Mouse (Mus musculus) heart, embryonic 11.5 days (tissue): Measurements from ENCODE around the gene Scand1. TPM values are rescaled to one million over a fixed set of nuclear protein-coding genes. Genes with fewer than 3 reads are reported as not detected.

Source experiments
- ATAC-seq: fragments of 200-750 bp; cut with Nextera tagmentation; replicated peaks from 2 replicates; pipeline ENCODE4 v1.8.0; 2017; ENCODE audit warnings: moderate library complexity; ENCODE audit not compliant: insufficient number of reproducible peaks, low FRiP score, low TSS enrichment
- H3K27ac ChIP-seq: fragments of 300-500 bp; sonication (generic); 2 replicates; pipeline ENCODE4 v1.5.1; 2014; ENCODE audit warnings: mild to moderate bottlenecking, low read depth, low read length
- H3K27me3 ChIP-seq: fragments of 300-500 bp; sonication (generic); 2 replicates; pipeline ENCODE4 v1.6.1; 2014; ENCODE audit warnings: mild to moderate bottlenecking, low read length, mixed read lengths; ENCODE audit not compliant: control insufficient read depth, insufficient read depth
- H3K36me3 ChIP-seq: fragments of 300-500 bp; sonication (generic); 2 replicates; pipeline ENCODE4 v1.6.1; 2014; ENCODE audit warnings: mild to moderate bottlenecking, low read length, moderate library complexity, mixed read lengths; ENCODE audit not compliant: control insufficient read depth, insufficient read depth
- H3K4me1 ChIP-seq: fragments of 300-500 bp; sonication (generic); 2 replicates; pipeline ENCODE4 v1.6.1; 2014; ENCODE audit warnings: low read length; ENCODE audit not compliant: control insufficient read depth, insufficient read depth
- H3K4me2 ChIP-seq: fragments of 300-500 bp; sonication (generic); 2 replicates; pipeline ENCODE4 v1.6.1; 2014; ENCODE audit warnings: mild to moderate bottlenecking, moderate library complexity
- H3K4me3 ChIP-seq: fragments of 300-500 bp; sonication (generic); 2 replicates; pipeline ENCODE4 v1.5.1; 2014; ENCODE audit warnings: low read depth, low read length
- H3K9ac ChIP-seq: fragments of 300-500 bp; sonication (generic); 2 replicates; pipeline ENCODE4 v1.6.1; 2014; ENCODE audit warnings: mild to moderate bottlenecking, low read depth, low read length, moderate library complexity
- H3K9me3 ChIP-seq: fragments of 300-500 bp; sonication (generic); replicated peaks from 2 replicates; pipeline ENCODE4 v1.6.1; 2016; ENCODE audit warnings: low read length; ENCODE audit not compliant: control insufficient read depth
- WGBS: fragments of 180-500 bp; shearing (Covaris S2); extraction: QIAGEN DNeasy Blood & Tissue Kit; methylation state at CpG from one replicate; pipeline ENCODE4 v1.1.7; 2014; ENCODE audit not compliant: insufficient replicate concordance; 5-methylcytosine and 5-hydroxymethylcytosine counted together
- polyA plus RNA-seq: library from polyadenylated mRNA; unstranded; fragments of >200 nt; fragmentation: Nextera tagmentation; extraction: Ambion mirVana; gene quantifications from 2 replicates; pipeline ENCODE4 v1.2.1, GENCODE M21; 2014

Scand1 gene
- polyA plus RNA-seq, 1 experiment from 2014 or later: 59.0 TPM

DNA sequence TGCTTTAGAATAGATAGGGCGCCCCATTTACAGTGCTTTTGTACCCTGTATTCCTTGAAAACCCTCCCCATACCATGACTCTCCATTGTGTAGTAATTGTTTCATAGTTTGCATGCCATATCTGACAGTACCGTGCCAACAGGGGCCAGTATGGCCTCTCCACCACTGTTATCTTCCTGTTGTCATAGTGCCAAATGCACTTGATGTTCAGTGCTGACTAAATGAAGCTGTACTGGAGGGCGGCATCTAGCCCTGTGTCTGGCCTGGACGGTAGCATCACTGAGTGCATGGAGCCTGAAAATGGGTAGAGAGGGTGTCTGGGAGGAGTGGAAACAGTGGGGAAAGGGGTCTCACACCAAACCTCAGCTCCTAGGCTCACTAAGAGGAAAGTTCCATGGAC lies 27.6 kb upstream of the Scand1 start:
- Histone ChIP-seq H3K4me2 (no peak overlapping the region), H3K27ac (no peak overlapping the region), H3K4me1 (0 out of 2 replicates have a peak, but pooled peaks cover 3% of the 10 kb centered on the region), H3K36me3 (no peaks in the 10 kb centered on the region), H3K4me3 (no peak overlapping the region), H3K9me3 (no peaks in the 10 kb centered on the region), H3K9ac (no peak overlapping the region), H3K27me3 (no peaks in the 10 kb centered on the region; the same call in 1 of the 2 replicates)
- ATAC-seq: no peak
- WGBS: 78% methylated on average over 4 of the region's 4 CpGs

DNA sequence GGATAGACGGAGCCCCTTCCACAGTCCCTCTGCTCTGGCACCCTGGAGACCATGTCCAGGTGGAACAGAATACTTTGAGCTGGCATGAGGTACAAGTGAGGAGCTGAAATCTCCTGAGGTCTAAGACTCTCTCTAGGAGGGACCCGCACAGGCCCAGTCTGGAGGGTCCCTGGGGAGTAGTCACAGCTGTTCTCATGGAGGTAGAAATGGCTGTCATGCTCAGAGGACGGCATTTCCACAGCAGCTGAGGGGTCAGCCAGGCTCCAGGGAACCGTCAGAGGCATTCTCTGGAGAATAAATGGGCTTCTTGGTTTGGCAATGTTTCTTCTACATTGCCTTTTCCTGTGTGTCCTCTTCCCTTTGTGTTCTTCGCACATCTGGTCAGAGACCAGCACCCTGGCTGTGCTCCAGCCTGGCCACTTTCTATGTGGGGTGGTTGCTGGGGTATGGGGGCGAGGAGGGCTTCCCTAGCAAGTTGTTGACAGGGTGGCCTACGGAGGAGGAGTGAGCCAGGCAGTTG lies 19.0 kb upstream of the Scand1 start:
- H3K9ac ChIP-seq: no peak overlapping the region
- no peak overlapping the region for H3K4me3 ChIP-seq
- no peaks in the 10 kb centered on the region for H3K4me1 ChIP-seq
- no peaks in the 10 kb centered on the region for H3K36me3 ChIP-seq
- no peaks in the 10 kb centered on the region for H3K27me3 ChIP-seq
- H3K27ac ChIP-seq: no peak overlapping the region
- no peak overlapping the region for H3K4me2 ChIP-seq
- 73% methylated on average over 7 of the region's 7 CpGs for WGBS
- H3K9me3 ChIP-seq: no peaks in the 10 kb centered on the region
- ATAC-seq: no peak

DNA sequence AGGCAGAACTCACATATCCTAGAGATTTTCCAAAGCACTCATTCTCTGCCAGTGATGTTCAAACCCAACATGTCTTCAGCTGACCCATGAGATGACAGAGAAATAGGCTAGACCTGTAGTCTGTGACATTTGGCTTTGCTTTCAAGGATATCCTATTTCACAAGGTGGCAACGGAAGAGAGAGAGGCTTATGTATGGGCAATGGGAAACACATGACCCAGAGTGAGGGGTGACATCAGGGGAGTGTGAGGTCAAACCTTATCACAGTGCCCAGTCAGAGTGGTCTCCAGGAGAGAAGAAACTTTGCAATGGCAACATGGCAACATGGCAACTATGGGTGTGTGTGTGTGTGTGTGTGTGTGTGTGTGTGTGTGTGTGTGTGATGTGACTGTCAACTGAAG lies 18.2 kb upstream of the Scand1 start:
- H3K9ac ChIP-seq: no peak overlapping the region
- no peaks in the 10 kb centered on the region for H3K4me1 ChIP-seq
- H3K4me2 ChIP-seq: no peak overlapping the region
- H3K9me3 ChIP-seq: no peaks in the 10 kb centered on the region
- H3K27me3 ChIP-seq: no peaks in the 10 kb centered on the region
- H3K36me3 ChIP-seq: no peaks in the 10 kb centered on the region
- H3K27ac ChIP-seq: no peak overlapping the region
- WGBS: 66% methylated on average over 1 of the region's 1 CpGs
- no peak for ATAC-seq
- no peak overlapping the region for H3K4me3 ChIP-seq

GRCm38 (mm10) chr2:156324681-156325080 lies 12.2 kb upstream of the Scand1 start:
- Histone ChIP-seq H3K4me2 (peak overlapping the region; percentile 45), H3K9me3 (no peaks in the 10 kb centered on the region), H3K27ac (peak overlapping the region; percentile 62), H3K27me3 (no peaks in the 10 kb centered on the region), H3K9ac (peak overlapping the region; percentile 28; the same call in 1 of the 2 replicates), H3K4me1 (peaks cover 11% of the 10 kb centered on the region), H3K36me3 (no peaks in the 10 kb centered on the region), H3K4me3 (no peak overlapping the region)
- 17% methylated on average over 5 of the region's 5 CpGs for WGBS
- no peak; the same call in 1 of the 2 replicates for ATAC-seq

GRCm38 (mm10) chr2:156324116-156324588 lies 11.6 kb upstream of the Scand1 start:
- H3K27ac ChIP-seq: peak overlapping the region; percentile 62
- H3K4me2 ChIP-seq: peak overlapping the region; percentile 45
- H3K27me3 ChIP-seq: no peaks in the 10 kb centered on the region
- no peak overlapping the region for H3K4me3 ChIP-seq
- WGBS: 13% methylated on average over 6 of the region's 6 CpGs
- ATAC-seq: peak; percentile 52; the same call in 1 of the 2 replicates
- H3K4me1 ChIP-seq: peaks cover 11% of the 10 kb centered on the region
- H3K9ac ChIP-seq: peak overlapping the region; percentile 28; the same call in 1 of the 2 replicates
- no peaks in the 10 kb centered on the region for H3K36me3 ChIP-seq
- H3K9me3 ChIP-seq: no peaks in the 10 kb centered on the region

DNA sequence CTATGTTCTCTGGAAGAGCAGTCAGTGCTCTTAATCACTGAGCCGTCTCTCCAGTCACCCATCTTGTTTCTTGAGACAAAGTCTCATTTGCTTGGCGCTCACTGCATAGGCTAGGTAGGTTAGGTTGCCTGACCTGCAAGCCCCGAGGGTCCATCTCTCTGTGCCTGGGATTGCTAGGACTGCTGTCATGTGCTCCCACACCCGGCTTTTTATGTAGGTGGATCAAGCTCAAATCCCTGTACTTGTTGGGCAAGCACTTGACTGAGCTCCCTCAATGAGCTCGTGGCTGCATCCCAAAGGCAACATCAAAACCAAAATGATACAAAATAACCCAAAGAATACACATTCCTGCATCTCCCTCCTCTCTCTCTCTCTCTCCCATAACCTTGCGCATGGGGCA lies 9.0 kb upstream of the Scand1 start:
- Histone ChIP-seq H3K9me3 (no peaks in the 10 kb centered on the region), H3K36me3 (no peaks in the 10 kb centered on the region), H3K4me1 (peaks cover 11% of the 10 kb centered on the region), H3K4me2 (no peak overlapping the region), H3K27ac (no peak overlapping the region), H3K4me3 (no peak overlapping the region), H3K27me3 (no peaks in the 10 kb centered on the region), H3K9ac (no peak overlapping the region)
- ATAC-seq: no peak
- 86% methylated on average over 6 of the region's 6 CpGs for WGBS

- no peak overlapping the region for H3K4me2 ChIP-seq
- no peak overlapping the region for H3K4me3 ChIP-seq
- no peak overlapping the region for H3K9ac ChIP-seq
- H3K27me3 ChIP-seq: no peaks in the 10 kb centered on the region
- ATAC-seq: no peak
- H3K27ac ChIP-seq: no peak overlapping the region
- H3K9me3 ChIP-seq: no peaks in the 10 kb centered on the region
- no peaks in the 10 kb centered on the region for H3K36me3 ChIP-seq
- no peaks in the 10 kb centered on the region for H3K4me1 ChIP-seq
Observed at GRCm38 (mm10) chr2:156318491-156318890, 6.0 kb upstream of the Scand1 start.

GRCm38 (mm10) chr2:156314811-156315210 lies 2.3 kb upstream of the Scand1 start:
- no peak overlapping the region for H3K9ac ChIP-seq
- H3K27me3 ChIP-seq: no peaks in the 10 kb centered on the region
- H3K9me3 ChIP-seq: no peaks in the 10 kb centered on the region
- no peak overlapping the region for H3K4me2 ChIP-seq
- no peaks in the 10 kb centered on the region for H3K36me3 ChIP-seq
- 85% methylated on average over 6 of the region's 6 CpGs for WGBS
- H3K4me1 ChIP-seq: no peaks in the 10 kb centered on the region; the same call in 1 of the 2 replicates
- no peak overlapping the region for H3K27ac ChIP-seq
- H3K4me3 ChIP-seq: no peak overlapping the region
- no peak for ATAC-seq

DNA sequence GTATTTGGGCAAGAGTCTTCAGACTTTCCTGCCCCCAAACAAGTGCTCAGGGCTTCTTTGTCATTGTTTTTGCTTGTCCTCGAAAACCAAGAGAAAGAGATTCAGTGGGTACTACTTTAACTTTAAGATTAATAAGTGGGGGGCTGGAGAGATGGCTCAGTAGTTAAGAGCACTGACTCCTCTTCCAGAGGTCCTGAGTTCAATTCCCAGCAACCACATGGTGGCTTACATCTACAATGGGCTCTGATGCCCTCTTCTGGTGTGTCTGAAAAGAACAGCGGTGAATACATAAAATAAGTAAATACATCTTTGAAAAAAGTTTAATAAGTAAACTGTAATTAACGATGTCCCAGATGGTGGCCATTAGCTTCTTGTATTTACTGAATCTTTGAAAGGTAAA lies 649 bp upstream of the Scand1 start:
- Histone ChIP-seq H3K27ac (no peak overlapping the region), H3K9me3 (no peaks in the 10 kb centered on the region), H3K9ac (peak overlapping the region; percentile 97; the same call in 1 of the 2 replicates), H3K27me3 (no peaks in the 10 kb centered on the region), H3K4me1 (no peaks in the 10 kb centered on the region; the same call in 1 of the 2 replicates), H3K36me3 (no peaks in the 10 kb centered on the region), H3K4me2 (peak overlapping the region; percentile 73), H3K4me3 (peak overlapping the region; percentile 93)
- no peak for ATAC-seq
- WGBS: 57% methylated on average over 3 of the region's 3 CpGs
